Mouse (Mus musculus) kidney, postnatal 0 days (tissue): ENCODE results near the gene Arpc2. TPM values are rescaled to one million over a fixed set of nuclear protein-coding genes. Genes with fewer than 3 reads are reported as not detected.
A peak's percentile ranks its signal among the peaks of the same experiment; 100 is the strongest.
"Not testable (repeated sequence)": the region's sequence is repeated elsewhere in the genome, so short reads cannot be mapped to it uniquely, and the experiment has no call there.

Source experiments
- ATAC-seq: fragments of 200-750 bp; cut with Nextera tagmentation; replicated peaks from 2 replicates; pipeline ENCODE4 v1.8.0; 2017; ENCODE audit warnings: low read depth, moderate number of reproducible peaks, moderate TSS enrichment, moderate library complexity; ENCODE audit not compliant: low FRiP score
- DNase-seq: peaks from one replicate; pipeline ENCODE4 v3.0.0-alpha.2; 2016; ENCODE audit warnings: low spot score
- H3K27ac ChIP-seq: fragments of 300-500 bp; sonication (generic); 2 replicates; pipeline ENCODE4 v1.5.1; 2014; ENCODE audit warnings: mild to moderate bottlenecking
- H3K27me3 ChIP-seq: fragments of 300-500 bp; sonication (generic); 2 replicates; pipeline ENCODE4 v1.6.1; 2014; ENCODE audit warnings: low read length, mixed read lengths; ENCODE audit not compliant: insufficient read depth
- H3K36me3 ChIP-seq: fragments of 300-500 bp; sonication (generic); 2 replicates; pipeline ENCODE4 v1.6.1; 2014; ENCODE audit warnings: low read length, mixed read lengths; ENCODE audit not compliant: insufficient read depth
- H3K4me1 ChIP-seq: fragments of 300-500 bp; sonication (generic); replicated peaks from 2 replicates; pipeline ENCODE4 v1.6.1; 2014; ENCODE audit warnings: antibody characterized with exemption, low read length, mixed read lengths; ENCODE audit not compliant: insufficient read depth
- H3K4me2 ChIP-seq: fragments of 300-500 bp; sonication (generic); 2 replicates; pipeline ENCODE4 v1.6.1; 2014; ENCODE audit warnings: mild to moderate bottlenecking, low read length, moderate library complexity, mixed read lengths
- H3K4me3 ChIP-seq: fragments of 300-500 bp; sonication (generic); replicated peaks from 2 replicates; pipeline ENCODE4 v1.5.1; 2014; ENCODE audit warnings: low read depth, low read length
- H3K9ac ChIP-seq: fragments of 300-500 bp; sonication (generic); 2 replicates; pipeline ENCODE4 v1.6.1; 2014; ENCODE audit warnings: low read depth, low read length
- H3K9me3 ChIP-seq: fragments of 300-500 bp; sonication (generic); replicated peaks from 2 replicates; pipeline ENCODE4 v1.6.1; 2016; ENCODE audit warnings: low read length, inconsistent platforms, mixed read lengths
- CTCF ChIP-seq: IDR thresholded peaks from 2 replicates; pipeline ENCODE4 v1.5.1; 2016; ENCODE audit warnings: antibody characterized with exemption, low read depth, mild to moderate bottlenecking, moderate library complexity
- WGBS: fragments of 180-500 bp; shearing (Covaris S2); extraction: QIAGEN DNeasy Blood & Tissue Kit; methylation state at CpG from one replicate; pipeline ENCODE4 v1.1.7; 2014; 5-methylcytosine and 5-hydroxymethylcytosine counted together
- polyA plus RNA-seq: library from polyadenylated mRNA; unstranded; fragments of >200 nt; fragmentation: Nextera tagmentation; extraction: Ambion mirVana; gene quantifications from 2 replicates; pipeline ENCODE4 v1.2.1, GENCODE M21; 2015

The Arpc2 gene
- polyA plus RNA-seq, 1 experiment from 2014 or later = 487 TPM

DNA sequence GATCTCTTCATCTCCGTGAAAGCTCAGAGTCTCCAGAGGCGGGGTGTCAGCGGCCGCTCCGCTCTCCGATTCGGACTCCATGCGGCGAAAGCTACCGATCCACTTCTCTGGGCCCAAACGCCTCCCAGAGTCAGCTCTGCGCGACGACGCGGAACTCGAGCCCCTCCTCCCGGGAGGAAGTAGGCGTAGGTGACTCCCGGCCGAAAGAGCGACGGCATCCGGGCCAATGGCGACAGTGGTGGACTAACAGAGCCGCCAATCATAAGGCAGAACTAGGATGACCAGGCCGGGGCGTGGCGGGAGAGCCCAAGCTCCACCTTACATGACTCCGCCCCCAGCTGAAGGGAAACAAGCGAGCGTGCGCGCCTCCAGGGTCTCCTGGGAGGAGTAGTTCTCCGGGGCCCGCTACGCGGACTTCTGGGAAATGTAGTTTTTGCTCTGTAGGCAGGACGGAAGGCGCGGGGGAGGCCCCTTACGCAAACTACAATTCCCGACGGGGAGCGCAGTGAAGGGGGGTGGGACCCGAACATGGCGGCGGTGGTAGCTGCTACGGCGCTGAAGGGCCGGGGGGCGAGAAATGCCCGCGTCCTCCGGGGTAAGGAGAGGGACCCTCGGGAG lies 48.8 kb downstream of the Arpc2 start, which contains the start of the genes Aamp and Pnkd:
Aamp (minus strand) TSS at position 196 of the 618 bp plus-strand sequence.
Pnkd (plus strand) TSS at position 388 of the 618 bp plus-strand sequence.
- Histone ChIP-seq H3K36me3 (peaks cover 37% of the 10 kb centered on the region), H3K9ac (peak within 1 kb of the TSS; percentile 81)
- WGBS = under 1% methylated on average over 56 of the region's 56 CpGs

DNA sequence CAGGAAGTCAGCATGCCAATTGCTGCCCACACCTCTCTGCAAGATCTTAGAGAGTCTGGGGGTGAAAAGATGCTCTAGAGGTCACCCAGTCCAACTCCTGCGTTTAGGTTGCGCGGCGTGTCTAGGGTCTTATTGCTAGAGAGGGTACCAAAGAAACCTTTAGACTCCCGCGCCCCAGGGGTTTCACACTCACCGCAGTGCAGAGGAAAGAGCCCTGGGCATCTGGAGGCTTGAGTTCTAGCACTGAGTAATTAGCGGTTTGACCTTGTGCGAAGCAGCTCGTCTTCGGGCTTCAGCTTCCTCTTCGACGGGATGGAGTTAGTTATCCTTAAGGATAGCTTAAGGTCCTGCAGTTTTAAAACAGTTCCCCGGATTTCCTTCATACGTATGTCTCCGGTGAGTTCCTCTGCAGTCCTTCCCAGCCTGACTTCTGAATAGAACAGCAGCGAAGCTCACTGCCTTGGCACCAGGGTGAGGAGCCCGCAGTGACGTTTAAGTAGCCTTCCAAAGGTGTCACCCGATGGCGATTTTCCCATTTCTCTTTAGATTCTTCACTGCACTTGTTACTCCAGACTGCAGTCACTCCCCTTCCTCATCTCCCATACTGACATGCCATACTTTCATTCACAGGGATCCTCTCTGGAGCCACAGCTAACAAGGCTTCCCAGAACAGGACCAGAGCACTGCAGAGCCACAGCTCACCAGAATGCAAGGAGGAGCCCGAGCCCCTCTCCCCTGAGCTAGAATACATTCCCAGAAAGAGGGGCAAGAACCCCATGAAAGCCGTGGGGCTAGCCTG lies 49.5 kb downstream of the Arpc2 start:
- Histone ChIP-seq H3K4me1 (peaks cover 10% of the 10 kb centered on the region), H3K27ac (no peak overlapping the region), H3K36me3 (peaks cover 34% of the 10 kb centered on the region), H3K9ac (peak overlapping the region; percentile 69), H3K27me3 (no peaks in the 10 kb centered on the region), H3K4me2 (peak overlapping the region; percentile 63), H3K4me3 (peak overlapping the region; percentile 73), H3K9me3 (no peaks in the 10 kb centered on the region)
- DNase-seq = no peak
- 2% methylated on average over 23 of the region's 23 CpGs for WGBS
- ATAC-seq = no peak
- TF ChIP-seq CTCF = no peak

More for the DNA sequence above, 48.8 kb downstream of the Arpc2 start, which contains the start of the genes Aamp and Pnkd:
- peak within 1 kb of the TSS; percentile 65 for H3K4me2 ChIP-seq
- DNase-seq (peak; percentile 100), ATAC-seq (peak; percentile 96)
- TF ChIP-seq CTCF = no peak
- peaks cover 10% of the 10 kb centered on the region for H3K4me1 ChIP-seq
- H3K9me3 ChIP-seq = no peaks in the 10 kb centered on the region
- H3K4me3 ChIP-seq = peak within 1 kb of the TSS; percentile 84
- peak within 1 kb of the TSS; percentile 84 for H3K27ac ChIP-seq
- no peaks in the 10 kb centered on the region for H3K27me3 ChIP-seq

DNA sequence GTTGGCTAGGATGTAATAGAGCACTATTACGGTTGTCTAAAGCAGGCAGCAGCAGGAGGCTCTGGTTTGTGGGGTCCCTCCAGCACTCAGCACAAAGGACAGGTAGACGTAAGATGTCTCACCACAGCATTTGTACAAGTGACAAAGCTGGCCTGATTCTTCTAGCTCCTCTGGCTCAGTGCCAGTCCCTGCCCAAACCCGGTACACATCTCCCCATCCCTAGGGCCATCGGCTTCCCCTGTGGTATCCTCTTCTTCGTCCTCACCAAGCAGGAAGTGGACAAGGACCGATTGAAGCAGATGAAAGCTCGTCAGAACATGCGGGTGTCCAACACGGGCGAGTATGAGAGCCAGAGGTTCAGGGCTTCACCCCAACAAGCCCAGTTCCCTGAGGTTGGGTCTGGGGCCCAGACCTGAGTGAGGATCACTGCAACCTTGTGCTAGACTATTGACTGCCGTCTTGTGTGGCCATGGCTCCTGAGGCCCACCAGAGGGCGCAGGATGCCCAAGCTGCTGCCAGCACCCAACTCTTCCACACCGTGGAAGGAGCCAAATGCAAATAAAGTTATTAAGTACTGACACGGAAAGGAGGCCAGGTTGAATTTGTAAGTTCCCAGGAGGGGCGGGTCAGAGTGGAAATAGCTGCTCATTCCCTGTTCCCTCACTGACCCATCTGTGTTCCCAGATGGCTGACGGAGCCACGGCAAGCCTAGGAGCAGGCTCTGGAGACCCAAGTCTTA lies 51.2 kb downstream of the Arpc2 start:
- Histone ChIP-seq H3K36me3 (peaks cover 27% of the 10 kb centered on the region), H3K4me1 (peaks cover 10% of the 10 kb centered on the region)
- peak; percentile 58 for TF ChIP-seq CTCF
- not testable (repeated sequence) for ATAC-seq, H3K4me3 ChIP-seq, H3K4me2 ChIP-seq, H3K27ac ChIP-seq, H3K9ac ChIP-seq, H3K9me3 ChIP-seq, DNase-seq, H3K27me3 ChIP-seq
- 56% methylated on average over 15 of the region's 17 CpGs for WGBS

DNA sequence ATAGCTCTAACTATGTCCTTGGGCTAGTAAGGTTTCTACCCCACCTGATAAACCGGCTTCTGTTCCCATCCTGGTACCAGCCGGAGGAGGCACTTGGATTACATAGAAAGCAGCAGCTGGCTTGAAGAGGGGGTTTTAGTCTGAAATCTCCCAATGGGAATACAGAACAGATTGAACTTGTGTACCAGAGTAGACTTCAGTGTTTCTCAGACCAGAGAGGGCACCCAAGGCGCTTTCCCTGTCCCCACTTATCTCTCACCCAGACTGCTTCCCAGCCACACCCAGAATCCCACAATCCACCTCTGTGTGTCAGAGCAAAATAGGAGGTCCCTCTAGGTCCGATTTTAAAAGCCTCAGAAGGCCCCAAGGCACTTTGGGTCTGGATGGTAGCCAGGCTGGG lies 52.4 kb downstream of the Arpc2 start:
- Histone ChIP-seq H3K4me1 (peaks cover 10% of the 10 kb centered on the region), H3K27ac (no peak overlapping the region), H3K36me3 (peaks cover 34% of the 10 kb centered on the region)

DNA sequence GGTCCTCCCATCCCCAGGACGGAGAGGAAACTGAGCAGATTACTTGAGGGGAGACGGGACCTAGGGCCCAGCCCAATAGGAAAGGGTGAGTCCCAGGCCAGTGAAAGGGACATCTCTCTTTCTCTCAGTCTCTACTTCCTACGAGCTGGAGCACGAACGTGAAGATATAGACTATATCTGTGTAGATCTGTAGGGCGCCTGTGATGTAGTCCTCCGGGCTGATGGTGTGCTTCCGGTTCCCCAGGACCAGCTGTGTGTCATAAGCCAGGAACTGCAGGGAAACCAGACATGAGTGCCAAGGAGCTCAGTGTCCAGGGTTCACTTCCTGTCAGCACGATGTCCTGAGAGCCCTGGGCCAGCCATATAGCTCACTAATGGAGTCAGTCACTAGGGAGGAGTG lies 53.4 kb downstream of the Arpc2 start:
- no peak overlapping the region for H3K9ac ChIP-seq
- no peak for ATAC-seq
- no peak for DNase-seq
- no peak overlapping the region for H3K27ac ChIP-seq
- no peaks in the 10 kb centered on the region for H3K9me3 ChIP-seq
- no peak for TF ChIP-seq CTCF
- H3K36me3 ChIP-seq = peaks cover 34% of the 10 kb centered on the region
- H3K4me3 ChIP-seq = no peak overlapping the region
- H3K4me1 ChIP-seq = peaks cover 10% of the 10 kb centered on the region
- H3K4me2 ChIP-seq = no peak overlapping the region
- 78% methylated on average over 9 of the region's 9 CpGs for WGBS
- no peaks in the 10 kb centered on the region for H3K27me3 ChIP-seq

More for the DNA sequence above, 52.4 kb downstream of the Arpc2 start:
- no peaks in the 10 kb centered on the region for H3K9me3 ChIP-seq
- no peak for ATAC-seq
- H3K27me3 ChIP-seq = no peaks in the 10 kb centered on the region
- no peak for TF ChIP-seq CTCF
- H3K4me3 ChIP-seq = no peak overlapping the region
- WGBS = 83% methylated on average over 4 of the region's 4 CpGs
- no peak for DNase-seq
- H3K4me2 ChIP-seq = no peak overlapping the region
- H3K9ac ChIP-seq = no peak overlapping the region

DNA sequence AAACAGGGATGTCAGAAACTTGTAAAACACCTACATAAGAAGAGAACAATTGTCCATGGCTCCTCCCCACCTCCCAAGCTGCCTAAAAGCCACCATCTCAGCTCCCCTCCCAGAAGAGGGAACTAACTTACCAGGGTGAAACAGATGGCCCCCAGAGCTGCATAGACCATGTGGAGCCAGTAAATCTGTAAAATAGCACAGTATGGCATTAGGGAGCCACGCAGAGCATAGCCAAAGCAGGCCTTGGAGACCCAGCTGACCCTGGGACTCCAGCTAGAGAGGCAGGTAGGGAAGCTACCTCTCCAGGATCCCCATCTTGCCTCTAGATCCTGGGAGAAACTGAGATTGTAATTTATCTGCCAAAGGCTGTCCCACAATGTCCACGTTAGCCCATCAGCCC lies 53.9 kb downstream of the Arpc2 start:
- Histone ChIP-seq H3K9me3 (no peaks in the 10 kb centered on the region), H3K9ac (no peak overlapping the region), H3K27ac (0 out of 2 replicates have a peak overlapping the region, but pooled peaks have one; percentile 8), H3K36me3 (peaks cover 34% of the 10 kb centered on the region), H3K27me3 (no peaks in the 10 kb centered on the region), H3K4me1 (peaks cover 12% of the 10 kb centered on the region), H3K4me3 (no peak overlapping the region), H3K4me2 (no peak overlapping the region)
- WGBS = 73% methylated on average over 2 of the region's 2 CpGs
- no peak for ATAC-seq
- no peak for TF ChIP-seq CTCF
- no peak for DNase-seq
